Mouse (Mus musculus): ENCODE measurements around the gene Zbed4.

- TF ChIP-seq EP300 (IDR thresholded peaks at IDR 0.05; ENCODE audit: low read depth in 1 of 2, low read length in 2 of 2) (no peak), SIN3A (IDR thresholded peaks at IDR 0.05; ENCODE audit: low read length) (peak; percentile 93), POLR2A (IDR thresholded peaks at IDR 0.05; ENCODE audit: control insufficient read depth in 1 of 2, insufficient read depth in 1 of 2, low read depth in 1 of 2, low read length in 2 of 2, poor library complexity in 1 of 2) (peak; percentile 89 to 94), CTCF (IDR thresholded peaks at IDR 0.05 in 2 of 3, conservative IDR thresholded peaks at IDR 0.05 in 1 of 3; ENCODE audit: control insufficient read depth in 1 of 3, insufficient read depth in 1 of 3, low read depth in 2 of 3, low read length in 3 of 3, poor library complexity in 1 of 3, severe bottlenecking in 1 of 3) (no peak), CHD1 (IDR thresholded peaks at IDR 0.05; ENCODE audit: low read depth, low read length) (no peak), MYC (IDR thresholded peaks at IDR 0.05; ENCODE audit: low read depth, low read length) (0 out of 2 replicates have a peak, but pooled peaks have one; percentile 52), E2F4 (IDR thresholded peaks at IDR 0.05; ENCODE audit: borderline replicate concordance, low read depth, low read length) (no peak), USF1 (IDR thresholded peaks at IDR 0.05; ENCODE audit: low read depth, low read length) (0 out of 2 replicates have a peak, but pooled peaks have one; percentile 34), GATA1 (IDR thresholded peaks at IDR 0.05; ENCODE audit: low read depth, low read length) (peak; percentile 46; the same call in 1 of the 2 replicates), ZKSCAN1 (IDR thresholded peaks at IDR 0.05; ENCODE audit: low read depth, low read length) (no peak), POLR2AphosphoS2 (IDR thresholded peaks at IDR 0.05; ENCODE audit: low read length) (peak; percentile 83), MAX (IDR thresholded peaks at IDR 0.05; ENCODE audit: low read length) (no peak), POLR2AphosphoS5 (IDR thresholded peaks at IDR 0.05; ENCODE audit: borderline replicate concordance, low read depth, low read length) (no peak), CHD2 (IDR thresholded peaks at IDR 0.05; ENCODE audit: low read length) (peak; percentile 99)
Observed at GRCm38 (mm10) chr15:88819026-88819905, 67.8 kb downstream of the Zbed4 start, which contains the start of the genes Alg12 and Creld2.
